Mouse (Mus musculus) liver, adult 2 months (tissue): ENCODE measurements around the gene Syt13.

Experiments
- CTCF ChIP-seq: fragments of 200-500 bp; IDR thresholded peaks from 2 replicates; pipeline ENCODE4 v1.5.1; 2011; ENCODE audit warnings: low read depth, low read length, control low read depth
- POLR2A ChIP-seq: fragments of 200-500 bp; IDR thresholded peaks from 2 replicates; pipeline ENCODE4 v1.6.1; 2011; ENCODE audit warnings: low read length, control low read depth; ENCODE audit not compliant: insufficient read depth; ENCODE audit errors: extremely low read depth

DNA sequence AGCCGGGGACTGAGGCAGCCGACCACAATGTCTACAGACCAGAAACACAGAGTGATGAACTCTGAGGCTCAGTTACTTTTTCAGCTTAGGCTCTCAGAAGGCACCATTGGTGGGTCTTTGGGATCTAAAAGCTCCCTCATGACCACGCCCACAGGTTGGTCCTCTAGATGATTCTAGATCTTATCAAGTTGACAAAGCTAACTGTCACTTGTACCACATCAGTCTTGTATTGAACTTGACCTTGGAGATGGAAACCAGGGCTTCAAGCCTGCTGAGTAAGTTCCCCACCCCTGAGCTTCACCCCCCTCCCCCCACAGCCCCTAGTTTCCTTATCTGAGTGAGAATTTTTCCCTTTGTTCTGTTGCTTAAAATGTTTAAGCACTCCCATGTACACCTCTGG is 29.5 kb downstream of the Syt13 start:
- TF ChIP-seq CTCF: no peak
- TF ChIP-seq POLR2A: no peak
